Mouse (Mus musculus) hindbrain, embryonic 16.5 days (tissue): ENCODE data around the gene Hoxd3. TPM values are rescaled to one million over a fixed set of nuclear protein-coding genes. Genes with fewer than 3 reads are reported as not detected.

ENCODE experiments used
- ATAC-seq: fragments of 200-750 bp; cut with Nextera tagmentation; 2 replicates; pipeline ENCODE4 v1.8.0; 2017; ENCODE audit warnings: moderate TSS enrichment, moderate library complexity
- H3K27ac ChIP-seq: fragments of 300-500 bp; sonication (generic); 2 replicates; pipeline ENCODE4 v1.5.1; 2014; ENCODE audit warnings: low read depth, mild to moderate bottlenecking, control low read depth, low read length, moderate library complexity
- H3K27me3 ChIP-seq: fragments of 300-500 bp; sonication (generic); replicated peaks from 2 replicates; pipeline ENCODE4 v1.6.1; 2014; ENCODE audit warnings: low read length; ENCODE audit not compliant: control insufficient read depth, insufficient read depth
- H3K36me3 ChIP-seq: fragments of 300-500 bp; sonication (generic); 2 replicates; pipeline ENCODE4 v1.6.1; 2014; ENCODE audit warnings: mild to moderate bottlenecking, low read length, moderate library complexity, mixed read lengths; ENCODE audit not compliant: control insufficient read depth, insufficient read depth
- H3K4me1 ChIP-seq: fragments of 300-500 bp; sonication (generic); 2 replicates; pipeline ENCODE4 v1.6.1; 2014; ENCODE audit warnings: low read depth, low read length; ENCODE audit not compliant: control insufficient read depth, insufficient read depth
- H3K4me2 ChIP-seq: fragments of 300-500 bp; sonication (generic); 2 replicates; pipeline ENCODE4 v1.6.1; 2014; ENCODE audit warnings: mild to moderate bottlenecking, low read length, control low read depth, moderate library complexity
- H3K4me3 ChIP-seq: fragments of 300-500 bp; sonication (generic); 2 replicates; pipeline ENCODE4 v1.5.1; 2014; ENCODE audit warnings: mild to moderate bottlenecking, low read length, control low read depth, moderate library complexity
- H3K9ac ChIP-seq: fragments of 300-500 bp; sonication (generic); 2 replicates; pipeline ENCODE4 v1.6.1; 2014; ENCODE audit warnings: low read depth, mild to moderate bottlenecking, control low read depth, low read length, moderate library complexity
- H3K9me3 ChIP-seq: fragments of 300-500 bp; sonication (generic); 2 replicates; pipeline ENCODE4 v1.6.1; 2014; ENCODE audit warnings: mild to moderate bottlenecking, low read length, moderate library complexity; ENCODE audit not compliant: control insufficient read depth
- WGBS: fragments of 180-500 bp; shearing (Covaris S2); extraction: QIAGEN DNeasy Blood & Tissue Kit; methylation state at CpG from one replicate; pipeline ENCODE4 v1.1.7; 2014; 5-methylcytosine and 5-hydroxymethylcytosine counted together
- polyA plus RNA-seq: library from polyadenylated mRNA; unstranded; fragments of >200 nt; fragmentation: Nextera tagmentation; extraction: Ambion mirVana; gene quantifications from 2 replicates; pipeline ENCODE4 v1.2.1, GENCODE M21; 2015

Hoxd3 gene
- polyA plus RNA-seq, 1 experiment from 2014 or later = 43.8 TPM

GRCm38 (mm10) chr2:74678891-74679595 lies 32.7 kb upstream of the Hoxd3 start, which contains the start of gene Hoxd11:
Hoxd11 (plus strand) TSS chr2:74679557.
- Histone ChIP-seq H3K4me1 (peaks cover 12% of the 10 kb centered on the region; the same call in 1 of the 2 replicates), H3K27ac (no peak within 1 kb of the TSS), H3K9me3 (no peaks in the 10 kb centered on the region; the same call in 1 of the 2 replicates), H3K4me2 (no peak within 1 kb of the TSS), H3K36me3 (no peaks in the 10 kb centered on the region), H3K4me3 (no peak within 1 kb of the TSS), H3K27me3 (peaks cover 80% of the 10 kb centered on the region), H3K9ac (no peak within 1 kb of the TSS)
- ATAC-seq = no peak
- 2% methylated on average over 15 of the region's 15 CpGs for WGBS

- Histone ChIP-seq H3K27ac (no peak overlapping the region), H3K9ac (no peak overlapping the region), H3K4me1 (peaks cover 12% of the 10 kb centered on the region; the same call in 1 of the 2 replicates), H3K4me3 (no peak overlapping the region), H3K9me3 (no peaks in the 10 kb centered on the region; the same call in 1 of the 2 replicates), H3K27me3 (peaks cover 81% of the 10 kb centered on the region), H3K4me2 (no peak overlapping the region), H3K36me3 (no peaks in the 10 kb centered on the region)
- WGBS = 2% methylated on average over 26 of the region's 26 CpGs
- no peak for ATAC-seq
These were observed 32.1 kb upstream of the Hoxd3 start for GRCm38 (mm10) chr2:74679596-74679971.

GRCm38 (mm10) chr2:74679980-74680379 lies 31.7 kb upstream of the Hoxd3 start:
- no peak overlapping the region for H3K4me3 ChIP-seq

GRCm38 (mm10) chr2:74680561-74681398 lies 30.9 kb upstream of the Hoxd3 start:
- Histone ChIP-seq H3K4me2 (no peak overlapping the region), H3K4me1 (peaks cover 12% of the 10 kb centered on the region; the same call in 1 of the 2 replicates), H3K36me3 (no peaks in the 10 kb centered on the region), H3K9me3 (no peaks in the 10 kb centered on the region; the same call in 1 of the 2 replicates), H3K9ac (no peak overlapping the region), H3K4me3 (no peak overlapping the region), H3K27me3 (peaks cover 80% of the 10 kb centered on the region), H3K27ac (no peak overlapping the region)
- WGBS = 2% methylated on average over 21 of the region's 21 CpGs
- no peak for ATAC-seq

More at GRCm38 (mm10) chr2:74679980-74680379, 31.7 kb upstream of the Hoxd3 start:
- peaks cover 12% of the 10 kb centered on the region; the same call in 1 of the 2 replicates for H3K4me1 ChIP-seq
- H3K9me3 ChIP-seq = no peaks in the 10 kb centered on the region; the same call in 1 of the 2 replicates
- H3K27me3 ChIP-seq = peaks cover 81% of the 10 kb centered on the region
- WGBS = 1% methylated on average over 23 of the region's 23 CpGs
- no peaks in the 10 kb centered on the region for H3K36me3 ChIP-seq
- H3K4me2 ChIP-seq = no peak overlapping the region
- no peak for ATAC-seq
- H3K9ac ChIP-seq = no peak overlapping the region
- no peak overlapping the region for H3K27ac ChIP-seq

GRCm38 (mm10) chr2:74681594-74682531 lies 29.9 kb upstream of the Hoxd3 start:
- peak overlapping the region; percentile 2; the same call in 1 of the 2 replicates for H3K4me3 ChIP-seq
- no peak overlapping the region for H3K27ac ChIP-seq
- H3K4me1 ChIP-seq = peaks cover 12% of the 10 kb centered on the region; the same call in 1 of the 2 replicates
- WGBS = under 1% methylated on average over 58 of the region's 78 CpGs
- no peaks in the 10 kb centered on the region; the same call in 1 of the 2 replicates for H3K9me3 ChIP-seq
- no peak overlapping the region for H3K9ac ChIP-seq
- no peaks in the 10 kb centered on the region for H3K36me3 ChIP-seq
- no peak for ATAC-seq
- peaks cover 81% of the 10 kb centered on the region for H3K27me3 ChIP-seq
- peak overlapping the region; percentile 6 for H3K4me2 ChIP-seq

GRCm38 (mm10) chr2:74682796-74683195 lies 28.9 kb upstream of the Hoxd3 start:
- Histone ChIP-seq H3K36me3 (no peaks in the 10 kb centered on the region), H3K4me1 (peaks cover 12% of the 10 kb centered on the region; the same call in 1 of the 2 replicates), H3K4me3 (0 out of 2 replicates have a peak overlapping the region, but pooled peaks have one; percentile 6), H3K27me3 (peaks cover 81% of the 10 kb centered on the region), H3K4me2 (peak overlapping the region; percentile 30; the same call in 1 of the 2 replicates), H3K9me3 (no peaks in the 10 kb centered on the region; the same call in 1 of the 2 replicates), H3K9ac (no peak overlapping the region), H3K27ac (no peak overlapping the region)
- no peak for ATAC-seq
- WGBS = 2% methylated on average over 43 of the region's 51 CpGs

- no peak overlapping the region for H3K27ac ChIP-seq
- H3K4me1 ChIP-seq = peaks cover 12% of the 10 kb centered on the region; the same call in 1 of the 2 replicates
- WGBS = under 1% methylated on average over 18 of the region's 18 CpGs
- H3K4me3 ChIP-seq = no peak overlapping the region
- H3K9ac ChIP-seq = no peak overlapping the region
- ATAC-seq = peak; percentile 14; the same call in 1 of the 2 replicates
- peaks cover 77% of the 10 kb centered on the region for H3K27me3 ChIP-seq
- no peaks in the 10 kb centered on the region; the same call in 1 of the 2 replicates for H3K9me3 ChIP-seq
- H3K36me3 ChIP-seq = no peaks in the 10 kb centered on the region
- H3K4me2 ChIP-seq = no peak overlapping the region
These were observed 28.2 kb upstream of the Hoxd3 start for GRCm38 (mm10) chr2:74683471-74683951.

GRCm38 (mm10) chr2:74684106-74684505 lies 27.6 kb upstream of the Hoxd3 start:
- no peak overlapping the region for H3K27ac ChIP-seq
- WGBS = 0% methylated on average over 12 of the region's 12 CpGs
- no peaks in the 10 kb centered on the region for H3K36me3 ChIP-seq
- ATAC-seq = no peak
- no peak overlapping the region for H3K9ac ChIP-seq
- no peak overlapping the region for H3K4me2 ChIP-seq
- H3K4me1 ChIP-seq = peaks cover 12% of the 10 kb centered on the region; the same call in 1 of the 2 replicates
- H3K4me3 ChIP-seq = no peak overlapping the region
- no peaks in the 10 kb centered on the region; the same call in 1 of the 2 replicates for H3K9me3 ChIP-seq
- peaks cover 75% of the 10 kb centered on the region for H3K27me3 ChIP-seq
